Mouse (Mus musculus): ENCODE measurements at regions not wholly inside any gene's neighbourhood (a gene's known extent, or its start where the extent isn't known, plus 50 kb on each side); places are given as distances from the start of the nearest gene placed in this dataset.

GRCm38 (mm10) chr17:16051713-16052112 lies 220.9 kb upstream of the Rgmb start:
- H3K27ac ChIP-seq (ENCODE audit: insufficient read depth, low read length): no peak overlapping the region
- TF ChIP-seq CTCF (IDR thresholded peaks at IDR 0.05; ENCODE audit: extremely low read depth, insufficient read depth, low read length): no peak
- no peak for TF ChIP-seq POLR2A (IDR thresholded peaks at IDR 0.05; ENCODE audit: extremely low read depth, insufficient read depth, low read length)
- no peaks in the 10 kb centered on the region for H3K4me1 ChIP-seq (ENCODE audit: control insufficient read depth, insufficient read depth, low read length)
- no peak overlapping the region for H3K4me3 ChIP-seq (ENCODE audit: insufficient read depth, low read length)

- TF ChIP-seq POLR2A (IDR thresholded peaks at IDR 0.05; ENCODE audit: extremely low read depth, insufficient read depth, low read length) (no peak), CTCF (IDR thresholded peaks at IDR 0.05; ENCODE audit: extremely low read depth, insufficient read depth, low read length) (no peak)
- H3K4me1 ChIP-seq (ENCODE audit: control insufficient read depth, insufficient read depth, low read length): no peaks in the 10 kb centered on the region
- H3K4me3 ChIP-seq (ENCODE audit: insufficient read depth, low read length): no peak overlapping the region
- H3K27ac ChIP-seq (ENCODE audit: insufficient read depth, low read length): no peak overlapping the region
Measured at GRCm38 (mm10) chr17:16041542-16042251, 210.9 kb upstream of the Rgmb start.

DNA sequence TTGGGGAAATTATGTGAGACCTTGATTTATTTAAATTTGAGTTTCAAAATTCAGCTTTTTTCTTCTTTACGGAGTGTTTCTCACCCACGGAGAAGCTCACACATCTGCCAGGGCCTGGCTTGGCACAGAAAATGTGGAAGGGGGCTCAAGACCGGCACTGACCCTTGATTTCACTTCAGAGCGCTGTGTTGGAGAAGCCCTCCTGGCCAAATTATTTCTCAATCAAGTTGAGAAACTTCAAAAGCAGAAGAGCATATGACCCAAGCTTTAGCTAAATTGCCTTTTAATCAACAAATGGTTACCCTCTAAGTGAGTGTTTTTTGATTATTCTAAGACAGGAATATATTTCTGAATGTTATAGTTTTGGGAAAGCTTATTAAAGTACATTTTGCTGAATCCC lies 197.2 kb upstream of the Rgmb start:
- Histone ChIP-seq H3K4me3 (ENCODE audit: insufficient read depth, low read length) (no peak overlapping the region), H3K27ac (ENCODE audit: insufficient read depth, low read length) (no peak overlapping the region), H3K4me1 (ENCODE audit: control insufficient read depth, insufficient read depth, low read length) (no peaks in the 10 kb centered on the region)
- TF ChIP-seq CTCF (IDR thresholded peaks at IDR 0.05; ENCODE audit: extremely low read depth, insufficient read depth, low read length): no peak
- TF ChIP-seq POLR2A (IDR thresholded peaks at IDR 0.05; ENCODE audit: extremely low read depth, insufficient read depth, low read length): no peak

GRCm38 (mm10) chr17:16004871-16005575 lies 174.2 kb upstream of the Rgmb start:
- Histone ChIP-seq H3K4me1 (ENCODE audit: control insufficient read depth, insufficient read depth, low read length) (no peaks in the 10 kb centered on the region), H3K27ac (ENCODE audit: insufficient read depth, low read length) (no peak overlapping the region), H3K4me3 (ENCODE audit: insufficient read depth, low read length) (no peak overlapping the region)
- TF ChIP-seq POLR2A (IDR thresholded peaks at IDR 0.05; ENCODE audit: extremely low read depth, insufficient read depth, low read length) (no peak), CTCF (IDR thresholded peaks at IDR 0.05; ENCODE audit: extremely low read depth, insufficient read depth, low read length) (no peak)

- TF ChIP-seq CTCF (IDR thresholded peaks at IDR 0.05; ENCODE audit: extremely low read depth, insufficient read depth, low read length): no peak
- no peak for TF ChIP-seq POLR2A (IDR thresholded peaks at IDR 0.05; ENCODE audit: extremely low read depth, insufficient read depth, low read length)
- no peak overlapping the region for H3K27ac ChIP-seq (ENCODE audit: insufficient read depth, low read length)
- no peak overlapping the region for H3K4me3 ChIP-seq (ENCODE audit: insufficient read depth, low read length)
- no peaks in the 10 kb centered on the region for H3K4me1 ChIP-seq (ENCODE audit: control insufficient read depth, insufficient read depth, low read length)
Measured at GRCm38 (mm10) chr17:16004002-16004401, 173.2 kb upstream of the Rgmb start.

DNA sequence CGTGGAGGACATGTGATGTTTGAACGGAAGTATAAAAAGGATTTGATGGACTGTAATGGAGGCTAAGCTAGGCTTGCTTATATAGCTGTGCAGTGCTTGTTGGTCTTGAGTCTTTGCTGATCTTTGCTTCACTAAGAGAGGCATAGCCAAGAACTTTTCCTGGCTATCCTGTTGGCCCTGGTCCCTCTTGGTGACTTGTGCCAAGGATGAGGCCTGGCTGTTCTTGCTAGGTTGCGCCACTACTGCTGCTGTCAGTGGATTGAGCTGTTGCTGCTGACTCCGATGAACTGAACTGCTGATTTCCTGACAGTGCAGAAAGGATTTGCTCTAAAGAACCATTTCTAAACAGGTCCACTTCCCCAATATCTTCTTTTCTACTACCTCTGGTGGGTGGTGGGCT lies 167.9 kb upstream of the Rgmb start:
- no peak for TF ChIP-seq CTCF (IDR thresholded peaks at IDR 0.05; ENCODE audit: extremely low read depth, insufficient read depth, low read length)
- TF ChIP-seq POLR2A (IDR thresholded peaks at IDR 0.05; ENCODE audit: extremely low read depth, insufficient read depth, low read length): no peak
- H3K4me3 ChIP-seq (ENCODE audit: insufficient read depth, low read length): no peak overlapping the region
- H3K4me1 ChIP-seq (ENCODE audit: control insufficient read depth, insufficient read depth, low read length): no peaks in the 10 kb centered on the region
- no peak overlapping the region for H3K27ac ChIP-seq (ENCODE audit: insufficient read depth, low read length)

DNA sequence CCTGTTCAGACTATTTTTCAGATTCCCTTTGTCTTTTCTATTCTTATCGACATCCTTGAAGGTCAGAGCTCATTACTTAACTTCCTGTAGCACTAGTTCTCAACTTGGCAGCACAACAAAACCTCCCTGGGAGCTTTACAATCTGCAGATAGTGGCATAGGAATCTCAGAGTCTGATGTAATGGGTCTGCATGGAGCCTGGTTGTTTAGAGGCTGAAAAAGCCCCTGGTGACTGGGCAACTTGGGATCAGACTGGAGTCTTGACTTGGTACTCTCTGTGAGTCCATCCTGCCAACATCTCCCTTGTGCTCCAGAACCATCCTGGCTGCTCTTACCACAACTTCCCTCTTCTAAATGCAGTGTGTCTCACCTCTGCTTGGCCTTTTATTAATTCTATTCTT lies 166.4 kb upstream of the Rgmb start:
- Histone ChIP-seq H3K4me3 (ENCODE audit: insufficient read depth, low read length) (no peak overlapping the region), H3K27ac (ENCODE audit: insufficient read depth, low read length) (no peak overlapping the region), H3K4me1 (ENCODE audit: control insufficient read depth, insufficient read depth, low read length) (no peaks in the 10 kb centered on the region)
- TF ChIP-seq POLR2A (IDR thresholded peaks at IDR 0.05; ENCODE audit: extremely low read depth, insufficient read depth, low read length) (no peak), CTCF (IDR thresholded peaks at IDR 0.05; ENCODE audit: extremely low read depth, insufficient read depth, low read length) (no peak)

GRCm38 (mm10) chr17:15995493-15995892 lies 164.7 kb upstream of the Rgmb start:
- H3K4me3 ChIP-seq (ENCODE audit: insufficient read depth, low read length): no peak overlapping the region
- H3K4me1 ChIP-seq (ENCODE audit: control insufficient read depth, insufficient read depth, low read length): no peaks in the 10 kb centered on the region
- no peak overlapping the region for H3K27ac ChIP-seq (ENCODE audit: insufficient read depth, low read length)
- TF ChIP-seq POLR2A (IDR thresholded peaks at IDR 0.05; ENCODE audit: extremely low read depth, insufficient read depth, low read length) (no peak), CTCF (IDR thresholded peaks at IDR 0.05; ENCODE audit: extremely low read depth, insufficient read depth, low read length) (no peak)

GRCm38 (mm10) chr17:15993361-15994287 lies 162.8 kb upstream of the Rgmb start:
- Histone ChIP-seq H3K4me1 (ENCODE audit: control insufficient read depth, insufficient read depth, low read length) (no peaks in the 10 kb centered on the region), H3K27ac (ENCODE audit: insufficient read depth, low read length) (peak overlapping the region; percentile 65), H3K4me3 (ENCODE audit: insufficient read depth, low read length) (no peak overlapping the region)
- TF ChIP-seq CTCF (IDR thresholded peaks at IDR 0.05; ENCODE audit: extremely low read depth, insufficient read depth, low read length): no peak
- no peak for TF ChIP-seq POLR2A (IDR thresholded peaks at IDR 0.05; ENCODE audit: extremely low read depth, insufficient read depth, low read length)
